Mouse (Mus musculus): ENCODE data around the gene Gm49416. TPM values are rescaled to one million over a fixed set of nuclear protein-coding genes. Genes with fewer than 3 reads are reported as not detected.

Gene Gm49416
- polyA plus RNA-seq, 1 experiment: not detected

Other genes with a start within 250 kb of the Gm49416 start
- 78.1 and 81.1 TPM in 2 replicates for gene Chrm1, start 225.1 kb upstream of the Gm49416 start, polyA plus RNA-seq (2012; rRNA removed)
- gene Slc3a2, start 165.6 kb upstream of the Gm49416 start, polyA plus RNA-seq (2012; rRNA removed): 183 and 188 TPM in 2 replicates
- 48.9 and 49.2 TPM in 2 replicates for gene Wdr74, start 153.1 kb upstream of the Gm49416 start, polyA plus RNA-seq (2012; rRNA removed)
- 0.34 and 0.92 TPM in 2 replicates for gene 1700092M07Rik, start 148.2 kb upstream of the Gm49416 start, polyA plus RNA-seq (2012; rRNA removed)
- gene Stx5a, start 147.5 kb upstream of the Gm49416 start, polyA plus RNA-seq (2012; rRNA removed): 111 and 130 TPM in 2 replicates
- 128 and 139 TPM in 2 replicates for gene Nxf1, start 131.9 kb upstream of the Gm49416 start, polyA plus RNA-seq (2012; rRNA removed)
- gene Tmem223, start 117.9 kb upstream of the Gm49416 start, polyA plus RNA-seq (2012; rRNA removed): 124 and 140 TPM in 2 replicates
- 16.9 and 18.1 TPM in 2 replicates for gene Tmem179b, start 114.5 kb upstream of the Gm49416 start, polyA plus RNA-seq (2012; rRNA removed)
- gene Taf6l, start 102.5 kb upstream of the Gm49416 start, polyA plus RNA-seq (2012; rRNA removed): 15.8 and 17.4 TPM in 2 replicates
- 159 and 171 TPM in 2 replicates for gene Polr2g, start 90.3 kb upstream of the Gm49416 start, polyA plus RNA-seq (2012; rRNA removed)
- gene Zbtb3, start 86.4 kb upstream of the Gm49416 start, polyA plus RNA-seq (2012; rRNA removed): 3.8 and 4.6 TPM in 2 replicates
- gene Ttc9c, start 69.6 kb upstream of the Gm49416 start, polyA plus RNA-seq (2012; rRNA removed): 27.2 and 30.9 TPM in 2 replicates
- 92.6 and 96.8 TPM in 2 replicates for gene Hnrnpul2, start 68.9 kb upstream of the Gm49416 start, polyA plus RNA-seq (2012; rRNA removed)
- not detected in 2 replicates for gene AC129217.1, start 59.2 kb upstream of the Gm49416 start, polyA plus RNA-seq (2012; rRNA removed)
- 122 and 130 TPM in 2 replicates for gene Bscl2, start 51.5 kb upstream of the Gm49416 start, polyA plus RNA-seq (2012; rRNA removed)
- gene Gng3, start 49.7 kb upstream of the Gm49416 start, polyA plus RNA-seq (2012; rRNA removed): 248 and 262 TPM in 2 replicates
- gene Lrrn4cl, start 38.2 kb upstream of the Gm49416 start, polyA plus RNA-seq (2012; rRNA removed): 0.96 and 1.2 TPM in 2 replicates
- gene Ubxn1, start 17.4 kb upstream of the Gm49416 start, polyA plus RNA-seq (2012; rRNA removed): 129 and 137 TPM in 2 replicates
- gene Uqcc3, start 8.0 kb upstream of the Gm49416 start, polyA plus RNA-seq (2012; rRNA removed): 67.7 and 70.4 TPM in 2 replicates
- 3.7 and 4.0 TPM in 2 replicates for gene Lbhd1, start 5.2 kb upstream of the Gm49416 start, polyA plus RNA-seq (2012; rRNA removed)
- not detected in 2 replicates for gene Gm49403, start 5.0 kb upstream of the Gm49416 start, polyA plus RNA-seq (2012; rRNA removed)
- gene 1810009A15Rik, start 73 bp upstream of the Gm49416 start, polyA plus RNA-seq (2012; rRNA removed): 36.6 and 41.3 TPM in 2 replicates
- gene Ints5, start 4.1 kb downstream of the Gm49416 start, polyA plus RNA-seq (2012; rRNA removed): 14.8 and 15.8 TPM in 2 replicates
- gene Ganab, start 9.1 kb downstream of the Gm49416 start, polyA plus RNA-seq (2012; rRNA removed): 87.7 and 95.2 TPM in 2 replicates
- gene B3gat3, start 31.4 kb downstream of the Gm49416 start, polyA plus RNA-seq (2012; rRNA removed): 190 and 210 TPM in 2 replicates
- gene Rom1, start 40.4 kb downstream of the Gm49416 start, polyA plus RNA-seq (2012; rRNA removed): 8.3 and 9.6 TPM in 2 replicates
- 13.9 and 14.1 TPM in 2 replicates for gene Eml3, start 40.6 kb downstream of the Gm49416 start, polyA plus RNA-seq (2012; rRNA removed)
- gene Mta2, start 52.9 kb downstream of the Gm49416 start, polyA plus RNA-seq (2012; rRNA removed): 27.6 and 31.0 TPM in 2 replicates
- gene Tut1, start 64.9 kb downstream of the Gm49416 start, polyA plus RNA-seq (2012; rRNA removed): 19.6 and 20.5 TPM in 2 replicates
- gene Eef1g, start 78.1 kb downstream of the Gm49416 start, polyA plus RNA-seq (2012; rRNA removed): 257 and 281 TPM in 2 replicates
- 6.8 and 7.5 TPM in 2 replicates for gene Ahnak, start 100.4 kb downstream of the Gm49416 start, polyA plus RNA-seq (2012; rRNA removed)
- gene Scgb1a1, start 199.0 kb downstream of the Gm49416 start, polyA plus RNA-seq (2012; rRNA removed): 0.42 and 0.44 TPM in 2 replicates
- gene Asrgl1, start 246.7 kb downstream of the Gm49416 start, polyA plus RNA-seq (2012; rRNA removed): 83.1 and 90.4 TPM in 2 replicates

All from frontal cortex, adult 2 months (tissue).